Mouse (Mus musculus): Measurements from ENCODE around the gene Kcna4.

Kcna4 gene

DNA sequence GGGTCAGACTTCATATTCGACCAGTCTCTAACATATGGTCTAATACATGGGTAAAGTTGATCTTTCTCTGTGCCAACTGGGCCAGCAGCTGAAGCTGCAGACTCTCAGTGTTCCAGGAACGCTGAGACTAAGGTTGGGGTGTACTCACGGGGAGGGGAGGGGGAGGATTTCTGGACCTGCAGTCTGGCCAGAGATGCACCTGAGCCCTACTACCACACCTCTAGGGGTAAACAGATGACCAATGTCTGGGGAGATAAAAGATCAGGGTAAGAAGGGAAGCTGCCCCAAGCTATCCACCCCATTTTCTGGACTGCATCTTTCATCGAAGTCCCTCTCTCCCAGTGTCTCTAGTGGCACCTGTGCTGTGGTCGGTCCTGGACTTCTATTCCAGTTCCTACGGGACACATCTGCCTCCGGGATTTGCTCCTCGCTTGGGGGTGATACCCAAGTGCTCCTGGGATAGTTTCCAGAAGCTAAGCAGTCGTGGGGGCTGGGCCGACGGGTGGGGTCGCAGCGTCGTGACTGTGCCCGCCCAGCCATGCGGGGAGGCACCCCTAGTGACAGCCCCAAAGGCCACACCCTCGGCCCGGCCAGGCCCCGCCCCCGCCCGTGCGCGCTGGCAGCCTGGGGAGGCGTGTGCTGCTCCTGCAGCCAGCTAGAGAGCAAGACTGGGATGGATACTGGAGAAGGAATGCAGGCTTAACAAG is at the start of gene Kcna4:
Kcna4 (plus strand) TSS at position 650 of the 707 bp plus-strand sequence.
- DNase-seq (ENCODE audit: low spot score), result no peak

DNA sequence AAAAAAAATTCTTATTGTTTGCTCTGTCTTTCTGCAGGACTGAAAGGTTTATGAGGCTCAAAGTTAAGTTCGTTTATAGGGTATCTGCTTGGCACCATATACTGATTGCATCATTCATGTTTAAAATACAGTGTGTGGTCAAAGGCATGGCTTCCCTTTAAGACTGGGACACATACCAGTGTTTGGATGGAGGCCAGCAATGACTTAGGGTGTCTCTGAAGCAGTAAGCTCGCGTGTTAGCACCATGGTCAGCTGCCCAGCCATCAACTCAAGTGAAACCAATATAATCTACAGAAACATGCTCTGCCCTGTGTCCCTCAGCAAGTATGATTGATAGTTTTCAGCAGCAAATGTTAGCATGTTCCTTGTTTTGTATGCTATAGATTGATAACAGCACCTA is 32.3 kb upstream of the Kcna4 start:
- no peak for DNase-seq (ENCODE audit: low spot score)

GRCm38 (mm10) chr2:107266251-107266650 is 24.2 kb upstream of the Kcna4 start:
- DNase-seq (ENCODE audit: low spot score), result no peak

GRCm38 (mm10) chr2:107270050-107270449 is 20.4 kb upstream of the Kcna4 start:
- DNase-seq (ENCODE audit: low spot score), result no peak

GRCm38 (mm10) chr2:107290697-107291019 is 219 bp downstream of the Kcna4 start:
- no peak for DNase-seq (ENCODE audit: low spot score)

DNA sequence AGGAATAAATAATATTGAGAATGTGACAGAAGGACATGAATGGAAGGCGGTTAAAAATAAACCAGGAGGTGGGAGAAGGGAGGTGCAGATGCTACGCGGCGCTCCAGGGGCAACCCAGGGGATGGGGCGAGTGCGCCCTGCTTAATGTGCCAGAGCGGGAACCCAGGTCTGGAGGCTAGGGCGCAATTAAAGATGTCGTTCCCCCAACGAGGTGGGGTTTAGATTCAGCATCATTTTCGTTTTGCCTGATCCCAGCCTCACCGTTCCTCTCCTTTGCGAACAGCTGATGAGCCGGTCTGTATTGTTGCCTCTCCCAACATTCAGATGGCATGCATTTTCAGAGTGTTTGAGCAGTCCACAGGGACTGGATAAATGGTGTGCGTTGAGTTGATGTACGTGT is 703 bp downstream of the Kcna4 start:
- no peak for DNase-seq (ENCODE audit: low spot score)

GRCm38 (mm10) chr2:107294521-107294920 is 4.1 kb downstream of the Kcna4 start:
- DNase-seq (ENCODE audit: low spot score), result no peak

DNA sequence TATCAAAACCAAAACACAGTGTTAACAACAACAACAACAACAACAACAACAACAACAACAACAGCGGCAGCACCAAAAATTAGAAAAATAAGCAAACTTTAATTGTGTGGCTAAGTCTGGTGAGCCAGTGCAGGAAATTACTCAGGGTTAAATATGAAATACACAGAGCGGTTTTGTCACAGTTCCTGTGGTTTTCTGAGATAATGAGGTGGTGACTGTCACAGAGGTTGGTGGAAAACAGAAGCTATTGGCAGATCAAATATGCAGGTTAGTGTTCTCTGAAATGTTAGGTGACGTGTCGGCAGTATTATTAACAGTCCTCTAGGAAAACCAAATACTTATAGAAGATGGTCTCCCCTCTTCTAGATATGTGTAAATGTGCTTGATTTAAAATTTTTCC is 11.4 kb downstream of the Kcna4 start:
- DNase-seq (ENCODE audit: low spot score), result no peak

DNA sequence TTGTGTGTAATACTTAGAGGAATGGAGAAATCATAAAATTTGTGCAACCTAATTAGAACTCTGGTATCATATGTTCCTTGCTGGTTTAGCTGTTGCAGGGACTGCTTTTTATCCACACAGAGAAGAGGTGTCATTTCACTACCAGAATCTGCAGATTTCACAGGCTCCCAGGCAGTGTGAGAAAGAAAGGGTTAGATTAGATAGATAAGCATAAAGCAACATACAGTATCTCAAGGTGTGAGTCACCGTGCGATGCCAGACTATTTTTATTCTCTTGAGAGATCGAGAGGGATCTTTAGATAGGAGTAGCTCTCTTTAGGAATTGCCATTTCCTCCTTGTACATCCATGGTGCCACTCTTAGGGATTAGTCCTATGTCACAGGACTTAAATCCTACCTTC is 14.3 kb downstream of the Kcna4 start:
- DNase-seq (ENCODE audit: low spot score), result no peak

- DNase-seq (ENCODE audit: low spot score), result no peak
These were observed 15.6 kb downstream of the Kcna4 start for GRCm38 (mm10) chr2:107306077-107306476.

GRCm38 (mm10) chr2:107318636-107319035 is 28.2 kb downstream of the Kcna4 start:
- DNase-seq (ENCODE audit: low spot score), result no peak

- DNase-seq (ENCODE audit: low spot score), result no peak
These were observed 31.3 kb downstream of the Kcna4 start for GRCm38 (mm10) chr2:107321596-107322226.

- no peak for DNase-seq (ENCODE audit: low spot score)
These were observed 33.7 kb downstream of the Kcna4 start for GRCm38 (mm10) chr2:107324090-107324489.

- DNase-seq (ENCODE audit: low spot score), result no peak
These were observed 36.8 kb downstream of the Kcna4 start for GRCm38 (mm10) chr2:107327276-107327675.

- DNase-seq (ENCODE audit: low spot score), result no peak
These were observed 50.9 kb downstream of the Kcna4 start for GRCm38 (mm10) chr2:107341291-107341690.

DNA sequence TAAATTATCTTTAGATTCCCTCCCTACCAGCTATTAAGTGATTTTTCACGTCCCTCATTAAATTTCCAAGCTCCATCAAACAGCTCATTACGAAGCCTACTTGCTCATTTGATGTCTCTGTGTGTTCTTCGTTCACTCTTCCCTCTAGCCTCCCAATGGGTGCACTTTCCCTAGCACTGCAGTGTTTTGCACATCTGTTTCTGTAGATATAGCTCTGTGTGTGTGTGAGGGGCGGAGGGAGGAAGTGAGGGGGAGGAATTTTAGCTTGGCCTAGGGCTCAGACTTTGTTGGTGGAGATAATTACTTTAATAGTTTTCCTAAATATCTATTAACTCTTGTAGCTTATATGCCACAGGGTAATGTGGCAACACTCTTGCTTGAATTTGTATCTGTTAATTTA is 54.4 kb downstream of the Kcna4 start:
- no peak for DNase-seq (ENCODE audit: low spot score)

- no peak for DNase-seq (ENCODE audit: low spot score)
These were observed 54.9 kb downstream of the Kcna4 start for GRCm38 (mm10) chr2:107345299-107345698.
